Mouse (Mus musculus): ENCODE results near the gene Supt6. TPM values are rescaled to one million over a fixed set of nuclear protein-coding genes. Genes with fewer than 3 reads are reported as not detected.
"Not testable (repeated sequence)": the region's sequence is repeated elsewhere in the genome, so short reads cannot be mapped to it uniquely, and the experiment has no call there.

The Supt6 gene
- 19.2 and 28.5 TPM in 2 replicates for polyA plus RNA-seq (2012; rRNA removed)

GRCm38 (mm10) chr11:78245627-78246317, at the start of gene Supt6, which contains the start of gene Sdf2:
Gene Supt6, minus strand, starts transcription at chr11:78245987.
Gene Sdf2, plus strand, starts transcription at chr11:78245746.
- peak; percentile 75 for TF ChIP-seq POLR2A (IDR thresholded peaks at IDR 0.05; ENCODE audit: low read depth, low read length)
- 0 out of 2 replicates have a peak, but pooled peaks have one; percentile 9 for TF ChIP-seq CTCF (IDR thresholded peaks at IDR 0.05; ENCODE audit: extremely low read depth, insufficient read length, insufficient replicate concordance, low read depth, low read length)
- Histone ChIP-seq H3K4me3 (ENCODE audit: low read depth, low read length) (peak within 1 kb of the TSS; percentile 83), H3K4me1 (ENCODE audit: control insufficient read depth, insufficient read depth, insufficient read length, low read length) (peaks cover 8% of the 10 kb centered on the region; the same call in 1 of the 2 replicates), H3K27me3 (ENCODE audit: control insufficient read depth, insufficient read depth, low read length) (no peaks in the 10 kb centered on the region), H3K27ac (ENCODE audit: insufficient read depth, low read depth, low read length) (peak within 1 kb of the TSS; percentile 97), H3K36me3 (ENCODE audit: control insufficient read depth, insufficient read depth, low read length) (no peaks in the 10 kb centered on the region; the same call in 1 of the 2 replicates)
- WGBS: under 1% methylated on average over 50 of the region's 50 CpGs

GRCm38 (mm10) chr11:78294585-78294984, 48.8 kb upstream of the Supt6 start:
- 65% methylated on average over 6 of the region's 6 CpGs for WGBS
- TF ChIP-seq CTCF (IDR thresholded peaks at IDR 0.05; ENCODE audit: extremely low read depth, insufficient read length, insufficient replicate concordance, low read depth, low read length) (no peak), POLR2A (IDR thresholded peaks at IDR 0.05; ENCODE audit: low read depth, low read length) (no peak)
- no peak overlapping the region; the same call in 1 of the 2 replicates for H3K27ac ChIP-seq (ENCODE audit: insufficient read depth, low read depth, low read length)

GRCm38 (mm10) chr11:78290654-78291053, 44.9 kb upstream of the Supt6 start, which contains the start of gene BC030499:
Gene BC030499, plus strand, starts transcription at chr11:78290841.
- Histone ChIP-seq H3K27ac (ENCODE audit: insufficient read depth, low read depth, low read length) (0 out of 2 replicates have a peak within 1 kb of the TSS, but pooled peaks have one; percentile 11), H3K27me3 (ENCODE audit: control insufficient read depth, insufficient read depth, low read length) (no peaks in the 10 kb centered on the region), H3K36me3 (ENCODE audit: control insufficient read depth, insufficient read depth, low read length) (peaks cover 48% of the 10 kb centered on the region), H3K4me3 (ENCODE audit: low read depth, low read length) (no peak within 1 kb of the TSS), H3K4me1 (ENCODE audit: control insufficient read depth, insufficient read depth, insufficient read length, low read length) (peaks cover 6% of the 10 kb centered on the region; the same call in 1 of the 2 replicates)
- WGBS: 91% methylated on average over 4 of the region's 4 CpGs
- TF ChIP-seq POLR2A (IDR thresholded peaks at IDR 0.05; ENCODE audit: low read depth, low read length) (no peak), CTCF (IDR thresholded peaks at IDR 0.05; ENCODE audit: extremely low read depth, insufficient read length, insufficient replicate concordance, low read depth, low read length) (no peak)

More at GRCm38 (mm10) chr11:78294585-78294984, 48.8 kb upstream of the Supt6 start:
- H3K27me3 ChIP-seq (ENCODE audit: control insufficient read depth, insufficient read depth, low read length): no peaks in the 10 kb centered on the region
- peaks cover 3% of the 10 kb centered on the region; the same call in 1 of the 2 replicates for H3K4me1 ChIP-seq (ENCODE audit: control insufficient read depth, insufficient read depth, insufficient read length, low read length)
- no peak overlapping the region for H3K4me3 ChIP-seq (ENCODE audit: low read depth, low read length)
- peaks cover 17% of the 10 kb centered on the region for H3K36me3 ChIP-seq (ENCODE audit: control insufficient read depth, insufficient read depth, low read length)

- peaks cover 61% of the 10 kb centered on the region for H3K36me3 ChIP-seq (ENCODE audit: control insufficient read depth, insufficient read depth, low read length)
- H3K27ac ChIP-seq (ENCODE audit: insufficient read depth, low read depth, low read length): peak overlapping the region; percentile 39
- no peaks in the 10 kb centered on the region for H3K27me3 ChIP-seq (ENCODE audit: control insufficient read depth, insufficient read depth, low read length)
- 31% methylated on average over 7 of the region's 7 CpGs for WGBS
- TF ChIP-seq POLR2A (IDR thresholded peaks at IDR 0.05; ENCODE audit: low read depth, low read length) (no peak), CTCF (IDR thresholded peaks at IDR 0.05; ENCODE audit: extremely low read depth, insufficient read length, insufficient replicate concordance, low read depth, low read length) (no peak)
- peaks cover 5% of the 10 kb centered on the region; the same call in 1 of the 2 replicates for H3K4me1 ChIP-seq (ENCODE audit: control insufficient read depth, insufficient read depth, insufficient read length, low read length)
- H3K4me3 ChIP-seq (ENCODE audit: low read depth, low read length): no peak overlapping the region
Measured at GRCm38 (mm10) chr11:78289146-78289763, 43.5 kb upstream of the Supt6 start.

GRCm38 (mm10) chr11:78279586-78279985, 33.8 kb upstream of the Supt6 start:
- TF ChIP-seq POLR2A (IDR thresholded peaks at IDR 0.05; ENCODE audit: low read depth, low read length) (no peak), CTCF (IDR thresholded peaks at IDR 0.05; ENCODE audit: extremely low read depth, insufficient read length, insufficient replicate concordance, low read depth, low read length) (no peak)
- Histone ChIP-seq H3K27me3 (ENCODE audit: control insufficient read depth, insufficient read depth, low read length) (no peaks in the 10 kb centered on the region), H3K4me3 (ENCODE audit: low read depth, low read length) (no peak overlapping the region), H3K36me3 (ENCODE audit: control insufficient read depth, insufficient read depth, low read length) (peaks cover 77% of the 10 kb centered on the region), H3K27ac (ENCODE audit: insufficient read depth, low read depth, low read length) (no peak overlapping the region), H3K4me1 (ENCODE audit: control insufficient read depth, insufficient read depth, insufficient read length, low read length) (no peaks in the 10 kb centered on the region)
- WGBS: 90% methylated on average over 4 of the region's 4 CpGs

GRCm38 (mm10) chr11:78278853-78279252, 33.1 kb upstream of the Supt6 start:
- Histone ChIP-seq H3K4me3 (ENCODE audit: low read depth, low read length) (no peak overlapping the region), H3K4me1 (ENCODE audit: control insufficient read depth, insufficient read depth, insufficient read length, low read length) (no peaks in the 10 kb centered on the region), H3K27ac (ENCODE audit: insufficient read depth, low read depth, low read length) (no peak overlapping the region), H3K36me3 (ENCODE audit: control insufficient read depth, insufficient read depth, low read length) (peaks cover 77% of the 10 kb centered on the region), H3K27me3 (ENCODE audit: control insufficient read depth, insufficient read depth, low read length) (no peaks in the 10 kb centered on the region)
- 62% methylated on average over 7 of the region's 7 CpGs for WGBS
- TF ChIP-seq POLR2A (IDR thresholded peaks at IDR 0.05; ENCODE audit: low read depth, low read length): no peak
- no peak for TF ChIP-seq CTCF (IDR thresholded peaks at IDR 0.05; ENCODE audit: extremely low read depth, insufficient read length, insufficient replicate concordance, low read depth, low read length)

- H3K27ac ChIP-seq (ENCODE audit: insufficient read depth, low read depth, low read length); H3K27me3 ChIP-seq (ENCODE audit: control insufficient read depth, insufficient read depth, low read length); H3K4me1 ChIP-seq (ENCODE audit: control insufficient read depth, insufficient read depth, insufficient read length, low read length); H3K4me3 ChIP-seq (ENCODE audit: low read depth, low read length): not testable (repeated sequence)
- TF ChIP-seq CTCF (IDR thresholded peaks at IDR 0.05; ENCODE audit: extremely low read depth, insufficient read length, insufficient replicate concordance, low read depth, low read length): peak; percentile 7; the same call in 1 of the 2 replicates
- 96% methylated on average over 4 of the region's 4 CpGs for WGBS
- peaks cover 82% of the 10 kb centered on the region for H3K36me3 ChIP-seq (ENCODE audit: control insufficient read depth, insufficient read depth, low read length)
Measured at GRCm38 (mm10) chr11:78276169-78276568, 30.4 kb upstream of the Supt6 start.

Measured in small intestine, adult 2 months (tissue).